Mouse (Mus musculus) regulatory T cell (primary cell): ENCODE results near the gene Scn3b.

ENCODE experiments used
- in situ Hi-C: fragments of 300-600 bp; cut with MboI, MseI; formaldehyde crosslinking; loops from one replicate; pipeline ENCODE4 v1.15.1; 2025; ENCODE audit warnings: high pct_unique_total_duplicates

The Scn3b gene

DNA sequence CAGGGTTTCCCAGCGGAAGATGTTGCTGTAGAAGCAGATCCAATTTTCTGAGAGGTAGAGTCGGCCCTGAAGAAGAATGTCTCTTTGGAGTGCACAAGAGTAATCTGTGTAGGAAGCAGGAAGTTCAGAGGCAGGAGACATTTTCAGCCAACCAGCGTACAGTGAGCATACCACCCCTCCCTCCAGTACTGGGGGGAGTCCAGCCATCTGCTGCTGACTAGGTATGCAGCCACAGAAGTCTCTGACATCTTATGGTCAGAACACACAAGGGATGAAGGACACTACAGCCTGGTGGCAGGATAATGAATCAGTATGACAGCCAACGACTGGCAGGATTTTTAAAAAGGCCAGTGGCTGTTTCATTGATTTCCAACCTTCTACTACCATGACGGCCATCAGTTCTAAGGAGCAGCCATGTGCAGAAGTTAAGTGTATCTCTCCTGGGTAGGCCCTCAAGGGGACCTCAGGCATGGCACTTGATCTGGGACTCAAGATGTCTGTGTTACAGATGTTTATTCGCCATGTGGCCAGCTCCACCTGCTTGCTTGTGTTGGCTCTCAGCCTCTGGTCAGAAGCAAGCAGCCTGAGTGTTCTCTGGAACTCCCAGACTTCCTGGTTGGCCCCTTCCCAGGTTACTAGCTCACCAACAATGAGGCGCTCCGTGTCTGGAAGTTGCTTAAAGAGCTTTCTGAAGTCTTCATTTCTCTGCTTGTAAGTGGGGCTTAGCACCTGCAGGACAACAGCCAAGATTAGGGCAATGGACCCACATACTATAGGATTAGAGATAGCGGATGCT, 48.0 kb downstream of the Scn3b start:
- in situ Hi-C loops, result no loop called here

DNA sequence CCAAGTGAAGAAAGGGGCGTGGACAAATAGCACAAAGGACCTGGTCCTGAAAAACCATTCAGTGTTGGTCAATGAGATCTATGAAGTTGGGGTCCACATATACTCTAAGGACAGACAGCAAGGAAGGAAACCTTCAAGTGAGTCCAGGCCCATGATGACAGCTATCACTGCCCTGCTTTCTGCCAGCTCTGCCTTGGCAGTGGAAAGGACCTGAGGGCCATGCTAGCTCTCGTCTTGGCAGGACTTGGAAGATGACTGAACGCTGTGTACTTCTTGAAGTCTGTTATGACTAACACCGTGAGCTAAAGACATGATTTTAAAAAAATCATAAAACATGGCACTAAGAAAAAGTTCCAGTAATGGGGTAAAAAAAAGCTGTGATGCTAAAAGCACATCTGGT, 48.7 kb downstream of the Scn3b start:
- in situ Hi-C loops, result no loop called here

DNA sequence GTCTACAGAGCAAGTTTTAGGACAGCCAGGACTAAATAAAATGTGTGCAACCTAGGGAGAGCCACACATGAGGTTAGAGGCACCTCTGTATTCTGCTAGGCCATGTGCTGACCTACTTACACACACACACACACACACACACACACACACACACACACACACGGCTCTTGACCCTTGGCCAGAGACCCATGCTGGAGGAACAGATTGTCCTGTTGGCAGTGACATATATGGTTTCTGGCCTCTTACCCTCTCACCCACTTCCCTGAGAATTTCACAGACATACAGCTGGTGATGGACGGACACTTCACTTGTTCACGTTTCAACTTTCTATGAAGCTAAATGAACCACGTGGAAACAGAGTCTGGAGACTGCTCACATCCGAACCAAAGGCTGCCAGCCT, 49.8 kb downstream of the Scn3b start:
- in situ Hi-C loops, result no loop called here

DNA sequence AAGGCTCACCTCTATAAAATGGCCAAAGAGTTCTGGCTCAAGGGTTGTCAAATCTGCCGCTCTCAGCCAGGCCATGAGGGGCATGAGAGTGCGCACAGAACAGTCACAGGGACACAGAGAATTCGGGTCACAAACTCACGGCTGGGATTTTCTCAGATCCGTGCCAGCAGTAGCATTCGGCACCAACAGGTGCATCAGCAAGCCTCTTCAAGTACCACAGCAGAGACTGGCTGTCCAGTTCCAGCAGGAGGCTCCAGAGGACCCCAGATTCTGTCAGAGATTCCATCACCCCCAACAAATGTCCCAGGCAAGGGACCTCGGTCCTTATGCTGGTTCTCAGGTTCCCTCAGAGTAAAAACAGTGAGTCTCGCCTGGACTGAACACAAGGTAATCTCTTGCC, 51.4 kb downstream of the Scn3b start:
- in situ Hi-C loops, result no loop called here

DNA sequence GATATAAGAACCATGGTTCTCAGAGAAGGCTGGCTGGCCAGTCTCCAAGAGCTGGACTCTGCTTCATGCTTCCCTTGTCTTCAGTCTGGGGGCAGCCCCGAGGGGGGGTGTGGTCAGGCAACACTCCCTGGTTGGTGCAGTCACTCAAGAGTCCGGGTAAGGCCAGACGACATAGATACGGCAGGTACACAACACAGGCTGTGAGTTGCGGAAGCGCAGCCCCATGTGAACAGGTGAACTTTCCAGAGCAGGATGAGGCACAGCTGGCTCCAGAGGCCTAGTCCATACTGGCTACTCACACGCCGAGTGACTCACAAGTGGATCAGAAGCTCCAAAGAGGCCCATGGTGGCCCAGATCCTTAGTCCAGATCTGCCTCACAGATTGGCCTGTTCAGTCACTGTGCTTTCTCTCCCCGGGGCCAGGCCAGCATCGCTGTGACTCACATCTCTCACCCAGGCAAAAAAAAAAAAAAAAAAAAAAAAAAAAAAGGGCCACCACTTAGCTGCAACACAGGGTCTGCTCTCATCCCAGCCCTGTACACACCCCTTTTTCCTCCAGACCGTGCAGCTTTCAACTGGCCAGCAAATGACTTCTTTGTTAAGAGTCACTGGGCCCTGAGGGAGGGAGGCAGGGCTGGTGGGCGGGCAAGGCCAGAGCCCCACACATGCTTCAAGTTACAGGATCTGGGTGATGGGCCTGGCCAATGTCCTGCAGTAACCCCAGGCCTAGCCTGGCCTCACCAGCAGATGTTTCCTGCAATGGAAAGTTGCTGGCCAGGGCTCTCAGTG, 52.1 kb downstream of the Scn3b start:
- in situ Hi-C loops, result no loop called here

DNA sequence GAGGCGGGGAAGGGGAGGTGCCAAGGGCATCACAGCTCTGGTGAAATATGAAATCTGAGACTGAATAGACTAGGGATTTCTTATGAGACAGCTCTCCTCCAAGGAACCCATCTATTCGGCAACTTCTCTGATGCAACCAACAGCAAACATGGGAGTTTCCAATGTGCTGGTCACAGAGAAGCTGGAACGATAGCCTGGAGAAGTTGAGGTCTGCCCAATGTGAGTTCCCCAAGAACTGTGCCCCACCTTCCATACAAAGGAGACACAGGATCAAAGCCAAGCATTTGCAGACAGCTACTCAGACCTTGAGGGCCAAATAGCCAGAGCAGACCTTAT, 52.6 kb downstream of the Scn3b start:
- in situ Hi-C loops, result no loop called here

DNA sequence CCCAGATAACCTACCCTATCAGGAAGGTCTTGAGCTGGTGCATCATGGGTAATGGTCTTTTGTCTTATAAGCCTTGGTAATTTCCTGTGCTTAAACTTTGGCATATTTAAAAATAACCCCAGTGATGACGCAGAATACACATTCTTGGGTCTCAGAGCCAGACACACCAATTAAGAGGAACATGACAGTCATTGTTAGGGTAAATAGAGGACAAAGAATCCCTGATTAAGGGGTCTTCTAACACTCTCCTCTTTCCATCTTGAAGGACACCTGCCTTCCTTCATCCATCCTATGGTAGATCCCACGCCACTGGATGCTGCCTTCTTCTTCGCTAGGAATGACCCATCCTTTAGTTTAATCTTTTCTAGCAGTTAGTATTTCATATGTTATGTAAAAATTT, 53.4 kb downstream of the Scn3b start:
- in situ Hi-C loops, result no loop called here

DNA sequence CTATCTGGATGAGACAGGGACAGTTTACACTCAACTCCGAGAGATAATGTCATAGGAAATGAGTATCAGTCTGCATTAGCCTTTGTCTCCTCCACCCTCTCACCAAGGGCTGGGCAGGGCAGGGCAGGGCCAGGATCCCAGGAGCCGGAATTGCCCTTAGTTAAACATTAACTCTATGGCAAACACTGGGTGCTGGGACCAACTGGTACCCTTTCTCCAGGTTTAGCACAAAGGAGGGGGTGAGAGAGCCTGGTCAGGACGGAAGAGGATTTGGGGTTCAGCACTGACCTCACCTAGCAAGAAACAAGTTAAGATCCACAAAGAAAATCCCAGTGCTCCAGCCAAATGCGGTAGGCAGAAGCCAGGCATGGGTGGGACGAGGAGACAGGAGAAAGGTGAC, 54.2 kb downstream of the Scn3b start:
- in situ Hi-C loops, result no loop called here

DNA sequence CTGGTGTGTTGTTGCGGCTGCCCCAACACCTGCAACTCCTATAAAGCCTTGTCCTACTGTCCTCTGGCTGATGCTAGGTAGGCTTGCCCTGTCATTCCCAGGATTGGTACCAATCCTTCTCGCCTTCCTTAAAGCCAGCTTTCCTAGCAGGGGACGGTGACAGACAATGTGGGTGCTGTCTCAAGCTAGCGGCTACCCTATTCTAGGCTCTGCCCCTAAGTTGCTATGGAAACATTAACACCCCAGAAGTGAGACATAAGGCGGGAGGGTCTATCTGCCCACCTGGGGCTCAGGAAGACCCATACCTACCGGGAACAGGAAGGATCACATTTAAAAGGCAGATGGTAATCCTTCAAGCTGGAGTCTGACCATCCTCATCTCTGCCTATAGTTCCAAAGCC, 54.8 kb downstream of the Scn3b start:
- in situ Hi-C loops, result no loop called here

DNA sequence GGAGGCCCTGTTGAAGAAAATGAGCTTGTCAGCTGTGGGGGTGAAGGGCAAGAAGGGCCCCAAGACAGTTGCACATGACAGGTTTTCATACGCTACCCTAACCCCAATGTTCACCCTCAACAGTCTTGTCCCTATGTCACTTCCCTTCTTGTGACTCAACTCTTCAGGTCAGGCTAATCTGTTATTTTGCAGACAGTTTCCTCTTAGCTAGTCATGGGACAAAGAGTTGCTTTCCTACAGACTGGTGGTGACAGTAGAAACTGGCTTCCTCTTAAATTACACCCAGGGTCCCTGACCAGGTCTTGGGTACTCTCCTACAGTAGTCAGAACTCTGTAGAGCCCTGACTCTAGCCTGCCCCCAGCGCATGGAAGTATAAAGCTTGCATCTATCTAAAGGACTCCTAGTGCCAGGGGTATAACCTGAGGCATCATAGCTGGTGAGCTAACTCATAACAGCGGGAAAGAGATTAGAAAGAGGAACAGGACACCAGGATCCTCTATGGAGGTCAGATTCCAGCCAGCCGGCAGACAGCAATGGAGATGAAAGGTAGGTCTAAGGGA, 55.3 kb downstream of the Scn3b start:
- in situ Hi-C loops, result no loop called here

DNA sequence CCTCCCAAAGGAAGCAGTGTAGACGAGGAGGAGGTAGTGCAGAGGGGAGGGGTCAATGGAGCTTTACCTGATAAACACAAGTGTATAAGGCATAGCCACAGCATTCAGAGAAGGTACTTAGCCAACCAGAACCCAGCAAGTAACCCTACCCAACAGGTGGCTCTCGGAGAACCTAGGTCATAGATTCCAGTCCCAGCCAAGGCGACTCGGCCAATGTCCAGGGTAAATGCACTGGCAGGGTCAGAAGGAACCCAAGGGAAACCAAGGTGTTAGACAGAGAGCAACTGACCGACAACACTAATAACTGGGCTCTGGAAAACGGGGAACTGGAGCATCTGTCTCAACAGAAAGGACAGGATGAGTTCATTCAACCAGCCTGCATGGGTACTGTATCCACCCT, 55.8 kb downstream of the Scn3b start:
- in situ Hi-C loops, result no loop called here

DNA sequence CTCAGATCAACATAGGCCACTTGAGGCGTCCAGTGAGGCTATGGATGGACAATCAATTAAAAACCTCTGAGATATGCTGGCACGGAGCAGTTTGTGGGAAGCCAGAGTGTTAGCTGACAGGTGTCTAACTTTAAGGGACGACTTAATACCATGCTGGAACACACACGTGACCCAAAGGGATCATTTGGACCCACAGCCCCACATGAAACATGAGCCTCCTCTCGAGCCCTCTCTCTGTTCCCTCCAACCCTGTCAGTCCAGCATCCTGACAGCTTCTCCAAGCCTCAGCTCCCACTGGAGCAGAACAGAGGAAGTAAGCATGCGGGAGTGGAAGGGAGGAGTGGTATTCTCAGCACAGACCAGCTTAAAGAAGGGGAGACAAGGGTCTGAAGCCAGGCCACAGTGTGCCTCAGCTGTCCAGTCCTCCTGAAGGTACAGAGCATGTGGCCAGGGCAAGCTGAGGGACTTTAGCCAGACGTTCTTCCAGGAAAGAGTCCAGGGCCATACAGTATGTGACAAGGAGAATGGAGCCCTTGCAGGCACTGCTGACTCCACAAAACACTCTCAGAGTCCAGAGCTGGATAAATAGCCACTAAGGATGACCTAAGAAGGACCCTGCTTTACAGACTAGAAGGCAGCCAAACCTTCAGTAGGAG, 57.4 kb downstream of the Scn3b start:
- in situ Hi-C loops, result no loop called here

DNA sequence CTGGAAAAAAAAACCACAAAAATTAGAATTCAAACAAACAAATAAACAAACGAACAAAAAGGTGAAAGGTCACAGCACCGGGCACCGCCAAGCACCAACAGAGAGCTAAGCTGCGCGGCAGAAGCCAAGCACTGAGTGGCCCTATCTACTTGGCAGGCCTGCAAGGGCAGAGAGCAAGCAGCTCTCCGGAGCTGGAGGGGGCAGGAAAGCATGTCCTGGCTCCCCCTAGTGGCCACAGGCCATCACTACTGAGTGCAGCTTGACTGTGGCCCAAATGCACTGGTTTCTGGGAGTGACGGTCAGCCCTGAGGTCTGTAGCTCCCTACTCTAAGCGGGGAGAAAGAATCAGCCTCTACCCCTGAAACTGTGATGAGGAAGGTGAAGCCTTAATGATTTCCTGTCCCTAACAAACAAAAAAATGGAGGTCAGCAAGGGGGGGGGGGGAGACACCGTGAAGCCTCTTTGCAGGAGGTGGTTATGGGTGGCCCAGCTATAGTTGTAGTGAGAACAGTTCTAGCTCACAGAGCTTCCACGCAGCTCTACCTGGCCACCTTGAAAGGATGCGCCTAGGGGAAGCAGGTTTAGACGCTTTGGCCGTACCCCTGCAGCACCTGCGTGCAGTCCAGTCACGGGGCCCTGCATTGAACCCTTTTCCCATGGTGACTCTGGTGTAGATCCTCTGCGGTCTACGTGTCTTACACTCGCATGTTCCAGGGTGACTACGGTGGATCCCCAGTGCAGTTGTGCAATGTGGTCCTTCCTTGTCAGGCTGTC, 61.8 kb downstream of the Scn3b start:
- in situ Hi-C loops, result no loop called here

DNA sequence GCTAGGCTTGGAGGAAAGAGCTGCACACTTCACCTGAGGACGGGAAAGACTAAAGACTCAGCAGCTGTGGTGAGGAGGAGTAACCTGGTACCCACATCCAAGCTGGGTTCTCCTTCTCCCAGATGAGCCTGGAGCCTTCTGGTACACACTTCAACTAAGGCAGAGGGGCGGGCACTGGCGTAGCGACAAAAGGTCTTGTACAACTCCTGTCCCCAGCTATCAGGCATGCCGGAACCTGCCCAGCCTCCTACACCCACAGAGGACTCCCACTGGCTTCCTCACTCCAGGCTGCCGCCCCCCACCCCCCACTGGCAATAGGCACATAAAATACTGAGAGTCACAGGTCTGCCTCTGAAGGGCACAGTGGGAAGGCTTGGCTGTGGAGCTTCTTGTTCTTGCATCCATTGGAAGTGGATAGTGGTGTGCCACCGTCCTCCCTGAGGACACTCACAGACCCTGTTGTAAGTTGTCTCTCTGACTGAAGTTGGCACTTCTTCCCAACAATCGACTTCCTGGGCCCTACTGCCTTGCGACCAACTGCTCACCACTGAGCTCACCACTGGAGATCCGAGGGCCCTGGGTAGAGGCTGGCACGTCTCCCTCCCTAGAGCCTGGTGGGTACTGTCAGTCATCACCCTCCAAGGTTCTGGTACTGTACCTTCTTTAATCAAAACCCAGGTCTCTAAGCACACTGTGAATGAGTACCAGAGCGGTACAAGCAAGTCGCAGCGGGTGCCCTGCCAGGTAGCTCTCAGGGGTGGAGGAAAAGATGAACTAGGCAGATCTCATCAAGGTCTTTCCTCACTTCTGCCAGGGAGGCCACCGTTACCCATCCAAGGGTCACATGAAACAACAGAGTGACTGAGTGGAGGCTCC, 62.6 kb downstream of the Scn3b start:
- in situ Hi-C loops, result no loop called here

DNA sequence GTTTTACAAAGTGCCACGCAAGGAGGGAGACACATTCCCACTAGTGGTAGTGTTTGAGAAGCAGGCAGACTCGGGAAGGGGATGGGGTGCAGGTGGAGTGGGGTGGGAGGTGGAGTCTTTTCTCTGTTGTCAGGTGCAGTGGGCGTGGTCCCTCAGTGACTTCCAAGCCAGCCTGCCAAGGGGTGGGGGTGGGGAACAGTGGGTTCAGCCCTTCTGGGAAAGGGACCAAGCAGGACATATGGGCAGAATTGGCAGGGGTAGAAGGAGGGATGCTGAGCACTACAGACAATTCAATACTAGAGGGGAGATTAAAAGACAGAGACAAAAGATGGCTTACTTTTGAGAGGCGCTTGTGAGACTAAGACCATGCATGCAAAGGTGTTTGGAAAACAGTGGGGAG, 63.3 kb downstream of the Scn3b start:
- in situ Hi-C loops, result no loop called here

DNA sequence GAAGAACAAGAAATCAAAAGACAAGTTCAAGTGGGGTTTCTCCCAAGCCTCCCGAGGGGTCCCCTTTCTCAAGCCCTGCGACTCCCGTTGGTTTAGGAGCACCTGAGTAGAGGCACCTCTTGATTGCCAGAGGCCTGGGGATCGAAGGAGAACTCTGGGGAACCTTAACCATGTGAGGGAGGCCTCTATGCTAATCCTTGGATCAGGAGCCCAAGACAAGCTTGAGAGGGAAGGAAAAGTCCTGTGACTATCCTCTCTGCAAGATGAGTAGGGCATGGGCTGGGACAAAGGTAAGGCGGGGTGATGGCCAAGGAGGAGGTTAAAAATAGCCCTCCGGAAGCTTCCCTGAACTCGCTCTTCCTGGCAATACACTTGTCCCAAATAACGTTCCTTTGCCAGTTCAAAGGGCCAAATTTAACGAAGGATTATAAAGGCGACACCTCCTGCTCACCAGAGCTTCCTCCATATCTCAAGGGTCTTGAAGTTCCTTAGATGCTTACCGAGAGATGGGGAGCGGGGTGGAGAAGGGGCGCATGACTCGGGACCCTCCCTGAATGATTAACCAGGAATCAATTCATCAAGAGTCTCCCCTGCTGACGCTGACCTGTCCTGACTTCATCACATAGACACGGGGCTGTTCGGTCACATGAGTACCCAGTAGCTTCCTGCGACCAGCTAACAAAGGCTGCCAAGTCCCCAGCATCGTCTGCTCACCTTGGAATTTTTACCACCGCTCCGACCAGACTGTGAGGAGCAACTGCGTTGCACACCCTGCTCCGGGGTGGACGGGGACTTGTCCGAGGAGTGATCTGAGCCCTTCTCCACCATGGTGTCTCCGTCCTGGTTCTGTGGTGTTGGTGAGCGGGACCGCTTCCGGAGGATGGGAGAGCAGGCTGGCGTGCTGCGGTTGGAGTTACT, 64.0 kb downstream of the Scn3b start:
- in situ Hi-C loops, result no loop called here

DNA sequence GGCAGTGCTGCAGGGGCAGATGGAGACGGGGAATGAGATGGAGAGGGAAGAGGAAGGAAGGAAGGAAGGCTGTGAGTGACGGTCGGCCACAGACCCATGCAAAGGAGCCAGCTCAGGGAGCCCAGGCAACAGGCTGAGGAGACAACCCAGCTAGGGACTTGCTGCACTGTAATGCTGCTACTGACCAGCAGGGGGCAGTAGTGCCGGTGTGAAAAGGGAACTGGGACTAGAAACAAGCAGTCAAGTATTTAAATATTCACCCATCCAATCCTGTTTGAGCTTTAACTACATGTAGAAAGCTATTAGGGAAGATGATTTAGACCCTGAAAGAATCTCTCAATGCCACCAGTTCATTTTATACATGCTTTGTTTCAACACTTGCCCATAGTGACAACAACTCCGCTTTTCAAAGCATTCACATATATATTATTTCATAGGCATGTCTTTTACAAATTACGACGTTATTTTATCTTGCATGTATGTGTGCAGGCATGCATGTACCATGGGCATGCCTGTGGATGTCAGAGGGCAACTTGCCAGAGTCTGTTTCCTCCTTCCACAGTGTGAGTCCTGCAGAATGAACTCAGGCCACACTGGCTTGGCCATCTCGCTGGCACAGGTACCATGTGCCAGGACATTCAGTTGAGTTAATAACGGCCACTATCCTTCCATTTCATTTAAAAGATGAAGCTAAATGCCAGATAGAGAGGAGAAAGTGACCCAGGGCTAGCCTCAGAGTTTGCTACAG, 64.8 kb downstream of the Scn3b start:
- in situ Hi-C loops, result no loop called here

DNA sequence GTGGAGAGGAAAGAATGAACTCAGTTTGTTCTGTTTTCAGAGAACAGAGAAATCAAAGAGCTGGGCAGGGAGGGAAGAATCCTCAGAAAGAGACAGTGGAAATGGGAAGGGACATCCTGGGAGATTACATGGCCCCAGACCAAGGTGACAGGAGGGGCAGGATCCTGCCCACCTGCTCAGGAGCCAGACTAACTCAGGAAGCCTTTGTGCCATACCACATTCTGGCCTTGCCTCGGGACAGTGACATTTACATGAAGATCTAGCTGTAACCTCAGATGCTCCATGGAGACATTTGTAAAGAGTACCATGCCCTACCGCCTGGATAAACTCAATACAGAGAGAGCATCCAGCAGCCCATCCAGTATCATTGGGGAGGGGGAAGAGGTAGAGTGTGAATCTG, 65.6 kb downstream of the Scn3b start:
- in situ Hi-C loops, result no loop called here

DNA sequence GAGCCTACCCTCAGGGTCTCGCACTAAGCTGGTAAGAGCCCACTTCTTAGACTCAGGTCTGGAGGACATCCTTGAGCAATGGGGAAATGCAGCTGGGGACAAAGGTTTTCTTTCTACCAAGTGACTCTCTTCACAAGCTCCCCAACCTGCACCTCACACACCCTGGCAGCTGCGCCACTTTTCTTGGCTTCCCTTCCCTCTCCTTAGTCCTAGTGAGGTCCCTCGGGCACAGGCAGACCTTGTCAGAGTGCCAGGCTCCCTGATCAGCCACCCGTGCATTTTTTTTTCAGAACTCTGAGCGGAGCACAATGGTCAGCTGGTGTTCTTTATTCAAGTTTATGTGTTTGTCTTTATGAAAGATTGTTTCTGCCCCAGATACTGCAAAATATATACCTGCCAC, 67.7 kb downstream of the Scn3b start:
- in situ Hi-C loops, result no loop called here
